Mouse (Mus musculus) lung, postnatal 0 days (tissue): Measurements from ENCODE around the gene Nucb1. TPM values are rescaled to one million over a fixed set of nuclear protein-coding genes. Genes with fewer than 3 reads are reported as not detected.
"Not testable (repeated sequence)": the region's sequence is repeated elsewhere in the genome, so short reads cannot be mapped to it uniquely, and the experiment has no call there.

ENCODE experiments used
- ATAC-seq: fragments of 200-750 bp; cut with Nextera tagmentation; 2 replicates; pipeline ENCODE4 v1.8.0; 2017; ENCODE audit warnings: moderate library complexity
- DNase-seq: peaks from one replicate; pipeline ENCODE4 v3.0.0-alpha.2; 2016; ENCODE audit warnings: low spot score
- H3K27ac ChIP-seq: fragments of 300-500 bp; sonication (generic); 2 replicates; pipeline ENCODE4 v1.5.1; 2014; ENCODE audit warnings: antibody characterized with exemption, mild to moderate bottlenecking, low read length, mixed read lengths
- H3K27me3 ChIP-seq: fragments of 300-500 bp; sonication (generic); replicated peaks from 2 replicates; pipeline ENCODE4 v1.6.1; 2014; ENCODE audit warnings: low read length, mixed read lengths; ENCODE audit not compliant: insufficient read depth
- H3K36me3 ChIP-seq: fragments of 300-500 bp; sonication (generic); 2 replicates; pipeline ENCODE4 v1.6.1; 2014; ENCODE audit warnings: low read length, mixed read lengths; ENCODE audit not compliant: insufficient read depth
- H3K4me1 ChIP-seq: fragments of 300-500 bp; sonication (generic); 2 replicates; pipeline ENCODE4 v1.6.1; 2014; ENCODE audit warnings: antibody characterized with exemption, low read depth, low read length, mixed read lengths; ENCODE audit not compliant: insufficient read depth
- H3K4me2 ChIP-seq: fragments of 300-500 bp; sonication (generic); replicated peaks from 2 replicates; pipeline ENCODE4 v1.6.1; 2014; ENCODE audit warnings: low read depth, mild to moderate bottlenecking, low read length, moderate library complexity, mixed read lengths
- H3K4me3 ChIP-seq: fragments of 300-500 bp; sonication (generic); 2 replicates; pipeline ENCODE4 v1.5.1; 2014; ENCODE audit warnings: low read depth, low read length
- H3K9ac ChIP-seq: fragments of 300-500 bp; sonication (generic); replicated peaks from 2 replicates; pipeline ENCODE4 v1.6.1; 2014; ENCODE audit warnings: low read depth, mild to moderate bottlenecking
- H3K9me3 ChIP-seq: fragments of 300-500 bp; sonication (generic); 2 replicates; pipeline ENCODE4 v1.6.1; 2016; ENCODE audit warnings: low read length, mixed read lengths
- CTCF ChIP-seq: IDR thresholded peaks from 2 replicates; pipeline ENCODE4 v1.5.1; 2016; ENCODE audit warnings: antibody characterized with exemption, mild to moderate bottlenecking
- EP300 ChIP-seq: IDR thresholded peaks from 2 replicates; pipeline ENCODE4 v1.6.1; 2016; ENCODE audit warnings: antibody characterized with exemption, mild to moderate bottlenecking, control low read depth
- WGBS: fragments of 180-500 bp; shearing (Covaris S2); extraction: QIAGEN DNeasy Blood & Tissue Kit; methylation state at CpG from one replicate; pipeline ENCODE4 v1.1.7; 2014; 5-methylcytosine and 5-hydroxymethylcytosine counted together
- polyA plus RNA-seq: library from polyadenylated mRNA; unstranded; fragments of >200 nt; fragmentation: Nextera tagmentation; extraction: Ambion mirVana; gene quantifications from 2 replicates; pipeline ENCODE4 v1.2.1, GENCODE M21; 2015

Gene Nucb1
- polyA plus RNA-seq, 1 experiment from 2014 or later: 213 TPM

GRCm38 (mm10) chr7:45538163-45539041 is 28.2 kb upstream of the Nucb1 start:
- Histone ChIP-seq H3K9me3 (no peaks in the 10 kb centered on the region), H3K36me3 (no peaks in the 10 kb centered on the region), H3K27me3 (no peaks in the 10 kb centered on the region), H3K9ac (peak overlapping the region; percentile 29; the same call in 1 of the 2 replicates), H3K4me3 (peak overlapping the region; percentile 42), H3K27ac (no peak overlapping the region), H3K4me1 (no peaks in the 10 kb centered on the region), H3K4me2 (peak overlapping the region; percentile 74)
- DNase-seq: peak; percentile 94
- TF ChIP-seq CTCF (peak; percentile 73), EP300 (peak; percentile 20; the same call in 1 of the 2 replicates)
- peak; percentile 90 for ATAC-seq
- 4% methylated on average over 28 of the region's 29 CpGs for WGBS

GRCm38 (mm10) chr7:45537602-45538001 is 27.4 kb upstream of the Nucb1 start:
- Histone ChIP-seq H3K4me2 (peak overlapping the region; percentile 74), H3K4me1 (no peaks in the 10 kb centered on the region), H3K27me3 (no peaks in the 10 kb centered on the region), H3K4me3 (no peak overlapping the region), H3K27ac (no peak overlapping the region), H3K9ac (0 out of 2 replicates have a peak overlapping the region, but pooled peaks have one; percentile 29), H3K9me3 (no peaks in the 10 kb centered on the region), H3K36me3 (no peaks in the 10 kb centered on the region)
- no peak for TF ChIP-seq EP300
- TF ChIP-seq CTCF: no peak
- ATAC-seq (no peak), DNase-seq (no peak)
- 81% methylated on average over 10 of the region's 10 CpGs for WGBS

- no peak overlapping the region for H3K27ac ChIP-seq
- DNase-seq (no peak), ATAC-seq (no peak)
- no peaks in the 10 kb centered on the region for H3K9me3 ChIP-seq
- no peak overlapping the region for H3K9ac ChIP-seq
- H3K4me1 ChIP-seq: no peaks in the 10 kb centered on the region
- TF ChIP-seq CTCF (no peak; the same call in 1 of the 2 replicates), EP300 (no peak)
- no peak overlapping the region for H3K4me3 ChIP-seq
- no peaks in the 10 kb centered on the region for H3K36me3 ChIP-seq
- 70% methylated on average over 1 of the region's 1 CpGs for WGBS
- no peak overlapping the region for H3K4me2 ChIP-seq
- no peaks in the 10 kb centered on the region for H3K27me3 ChIP-seq
These were observed 25.5 kb upstream of the Nucb1 start for GRCm38 (mm10) chr7:45535676-45536075.

GRCm38 (mm10) chr7:45530643-45531042 is 20.4 kb upstream of the Nucb1 start:
- H3K9me3 ChIP-seq: no peaks in the 10 kb centered on the region
- no peak for DNase-seq
- 41% methylated on average over 2 of the region's 2 CpGs for WGBS
- no peak for ATAC-seq
- no peaks in the 10 kb centered on the region for H3K4me1 ChIP-seq
- H3K36me3 ChIP-seq: no peaks in the 10 kb centered on the region
- H3K4me3 ChIP-seq: no peak overlapping the region
- H3K27me3 ChIP-seq: no peaks in the 10 kb centered on the region
- H3K9ac ChIP-seq: no peak overlapping the region
- TF ChIP-seq CTCF (no peak), EP300 (no peak)
- H3K4me2 ChIP-seq: no peak overlapping the region
- no peak overlapping the region for H3K27ac ChIP-seq

- peak; percentile 56 for DNase-seq
- H3K36me3 ChIP-seq: no peaks in the 10 kb centered on the region
- H3K4me2 ChIP-seq: 0 out of 2 replicates have a peak overlapping the region, but pooled peaks have one; percentile 9
- no peaks in the 10 kb centered on the region for H3K27me3 ChIP-seq
- TF ChIP-seq EP300 (no peak), CTCF (no peak)
- no peaks in the 10 kb centered on the region for H3K9me3 ChIP-seq
- 5% methylated on average over 6 of the region's 6 CpGs for WGBS
- no peak for ATAC-seq
- H3K4me3 ChIP-seq: no peak overlapping the region
- H3K4me1 ChIP-seq: peaks cover 2% of the 10 kb centered on the region; the same call in 1 of the 2 replicates
- H3K9ac ChIP-seq: no peak overlapping the region
- peak overlapping the region; percentile 15 for H3K27ac ChIP-seq
These were observed 19.3 kb upstream of the Nucb1 start for GRCm38 (mm10) chr7:45529461-45529860.

GRCm38 (mm10) chr7:45527169-45527568 is 17.0 kb upstream of the Nucb1 start:
- not testable (repeated sequence) for H3K27ac ChIP-seq, H3K4me1 ChIP-seq, H3K4me2 ChIP-seq, ATAC-seq, H3K9me3 ChIP-seq, H3K9ac ChIP-seq, H3K36me3 ChIP-seq, DNase-seq, H3K27me3 ChIP-seq, H3K4me3 ChIP-seq
- WGBS: 91% methylated on average over 6 of the region's 6 CpGs
